Mouse (Mus musculus) MEL (cell line): ENCODE results near the gene Apc2. TPM values are rescaled to one million over a fixed set of nuclear protein-coding genes. Genes with fewer than 3 reads are reported as not detected.

Experiments used
- DNase-seq: peaks from one replicate; pipeline ENCODE4 v3.0.0; 2011; ENCODE audit warnings: low read depth, low spot score
- H3K27ac ChIP-seq: 2 replicates; pipeline ENCODE4 v1.5.1; 2012; ENCODE audit warnings: low read depth, mild to moderate bottlenecking, control low read depth, low read length, moderate library complexity; ENCODE audit not compliant: control insufficient read depth
- H3K27me3 ChIP-seq, 2 experiments: fragments of 150-350 bp in 1 of 2; sonication (generic) in 1 of 2; 2 replicates each; pipeline ENCODE4 v1.6.1; 2012; ENCODE audit warnings: low read length in 2 of 2, mild to moderate bottlenecking in 2 of 2, improper control_type of control experiment in 1 of 2, moderate library complexity in 1 of 2; ENCODE audit not compliant: insufficient read depth in 2 of 2, control insufficient read depth in 1 of 2
- H3K36me3 ChIP-seq, 2 experiments: 2 replicates each; pipeline ENCODE4 v1.6.1; 2012 to 2014; ENCODE audit warnings: low read length in 2 of 2, improper control_type of control experiment in 1 of 2, inconsistent platforms in 1 of 2, mild to moderate bottlenecking in 1 of 2; ENCODE audit not compliant: insufficient read depth in 2 of 2, control insufficient read depth in 1 of 2
- H3K4me1 ChIP-seq, 2 experiments: fragments of 150-350 bp in 1 of 2; sonication (generic) in 1 of 2; 2 replicates each; pipeline ENCODE4 v1.6.1; 2012; ENCODE audit warnings: low read length in 2 of 2, improper control_type of control experiment in 1 of 2, mild to moderate bottlenecking in 1 of 2; ENCODE audit not compliant: insufficient read depth in 2 of 2, control insufficient read depth in 1 of 2
- H3K4me3 ChIP-seq, 2 experiments: fragments of 150-350 bp in 1 of 2; sonication (generic) in 1 of 2; 2 replicates each; pipeline ENCODE4 v1.5.1; 2012; ENCODE audit warnings: low read depth in 2 of 2, low read length in 2 of 2, mild to moderate bottlenecking in 2 of 2, moderate library complexity in 2 of 2, control low read depth in 1 of 2, improper control_type of control experiment in 1 of 2; ENCODE audit not compliant: control insufficient read depth in 1 of 2, insufficient read depth in 1 of 2
- H3K79me2 ChIP-seq: 2 replicates; pipeline ENCODE4 v1.6.1; 2012; ENCODE audit warnings: mild to moderate bottlenecking, low read length, moderate library complexity; ENCODE audit not compliant: control insufficient read depth, poor library complexity, insufficient read depth
- H3K9ac ChIP-seq: 2 replicates; pipeline ENCODE4 v1.6.1; 2012; ENCODE audit warnings: low read depth, mild to moderate bottlenecking, control low read depth, low read length, moderate library complexity; ENCODE audit not compliant: control insufficient read depth, poor library complexity, severe bottlenecking
- H3K9me3 ChIP-seq: fragments of 150-350 bp; sonication (generic); replicated peaks from 2 replicates; pipeline ENCODE4 v1.6.1; 2012; ENCODE audit warnings: mild to moderate bottlenecking, low read length, improper control_type of control experiment, moderate library complexity; ENCODE audit not compliant: insufficient read depth
- CHD1 ChIP-seq: IDR thresholded peaks from 2 replicates; pipeline ENCODE4 v1.6.1; 2012; ENCODE audit warnings: low read depth, mild to moderate bottlenecking, inconsistent platforms, low read length, improper control_type of control experiment
- ELF1 ChIP-seq: IDR thresholded peaks from 2 replicates; pipeline ENCODE4 v1.6.1; 2014; ENCODE audit warnings: low read depth, mild to moderate bottlenecking, inconsistent platforms, low read length, improper control_type of control experiment, moderate library complexity
- GATA1 ChIP-seq: IDR thresholded peaks from 2 replicates; pipeline ENCODE4 v1.6.1; 2011; ENCODE audit warnings: low read depth, low read length, improper control_type of control experiment
- HCFC1 ChIP-seq: IDR thresholded peaks from 2 replicates; pipeline ENCODE4 v1.6.1; 2012; ENCODE audit warnings: low read depth, mild to moderate bottlenecking, inconsistent platforms, low read length, improper control_type of control experiment, moderate library complexity
- MEF2A ChIP-seq: IDR thresholded peaks from 2 replicates; pipeline ENCODE4 v1.6.1; 2014; ENCODE audit warnings: low read depth, mild to moderate bottlenecking, inconsistent platforms, low read length, improper control_type of control experiment; ENCODE audit not compliant: poor library complexity, insufficient replicate concordance, severe bottlenecking; ENCODE audit errors: extremely low read depth
- MXI1 ChIP-seq: IDR thresholded peaks from 2 replicates; pipeline ENCODE4 v1.6.1; 2011; ENCODE audit warnings: mild to moderate bottlenecking, low read depth, low read length, improper control_type of control experiment
- MYC ChIP-seq: IDR thresholded peaks from 2 replicates; pipeline ENCODE4 v1.6.1; 2011; ENCODE audit warnings: low read depth, mild to moderate bottlenecking, low read length, improper control_type of control experiment, moderate library complexity
- NELFE ChIP-seq: IDR thresholded peaks from 2 replicates; pipeline ENCODE4 v1.6.1; 2011; ENCODE audit warnings: low read depth, low read length, improper control_type of control experiment
- NRF1 ChIP-seq: IDR thresholded peaks from 2 replicates; pipeline ENCODE4 v1.6.1; 2014; ENCODE audit warnings: low read depth, mild to moderate bottlenecking, inconsistent platforms, low read length, improper control_type of control experiment, moderate library complexity; ENCODE audit not compliant: poor library complexity, insufficient read depth, severe bottlenecking
- POLR2A ChIP-seq, 2 experiments: IDR thresholded peaks; 2 replicates each; pipeline ENCODE4 v1.6.1; 2011 to 2012; ENCODE audit warnings: low read length in 2 of 2, mild to moderate bottlenecking in 2 of 2, control low read depth in 1 of 2, improper control_type of control experiment in 1 of 2, low read depth in 1 of 2, moderate library complexity in 1 of 2; ENCODE audit not compliant: control insufficient read depth in 1 of 2, insufficient read depth in 1 of 2, poor library complexity in 1 of 2
- POLR2AphosphoS2 ChIP-seq: IDR thresholded peaks from 2 replicates; pipeline ENCODE4 v1.6.1; 2011; ENCODE audit warnings: low read length, improper control_type of control experiment
- POLR2AphosphoS5 ChIP-seq: IDR thresholded peaks from 2 replicates; pipeline ENCODE4 v1.6.1; 2012; ENCODE audit warnings: low read depth, borderline replicate concordance, mild to moderate bottlenecking, inconsistent platforms, low read length, moderate library complexity, mixed read lengths
- RAD21 ChIP-seq: IDR thresholded peaks from 2 replicates; pipeline ENCODE4 v1.6.1; 2011; ENCODE audit warnings: mild to moderate bottlenecking, low read depth, low read length, improper control_type of control experiment
- RCOR1 ChIP-seq: IDR thresholded peaks from 2 replicates; pipeline ENCODE4 v1.6.1; 2012; ENCODE audit warnings: low read depth, mild to moderate bottlenecking, inconsistent platforms, low read length, improper control_type of control experiment
- TAL1 ChIP-seq: IDR thresholded peaks from 2 replicates; pipeline ENCODE4 v1.6.1; 2012; ENCODE audit warnings: mild to moderate bottlenecking, inconsistent platforms, low read length, moderate library complexity, mixed read lengths
- TBP ChIP-seq: IDR thresholded peaks from 2 replicates; pipeline ENCODE4 v1.8.0; 2011; ENCODE audit warnings: low read depth, low read length, improper control_type of control experiment
- TCF12 ChIP-seq: IDR thresholded peaks from 2 replicates; pipeline ENCODE4 v1.6.1; 2014; ENCODE audit warnings: low read depth, mild to moderate bottlenecking, inconsistent platforms, low read length, improper control_type of control experiment, moderate library complexity
- UBTF ChIP-seq: IDR thresholded peaks from 2 replicates; pipeline ENCODE4 v1.6.1; 2012; ENCODE audit warnings: low read depth, mild to moderate bottlenecking, inconsistent platforms, low read length, improper control_type of control experiment, moderate library complexity, borderline replicate concordance; ENCODE audit not compliant: insufficient read depth
- USF1 ChIP-seq: IDR thresholded peaks from 2 replicates; pipeline ENCODE4 v1.6.1; 2014; ENCODE audit warnings: low read depth, mild to moderate bottlenecking, inconsistent platforms, low read length, improper control_type of control experiment, moderate library complexity
- USF2 ChIP-seq, 2 experiments: IDR thresholded peaks; 2 replicates each; pipeline ENCODE4 v1.6.1; 2011 to 2012; ENCODE audit warnings: improper control_type of control experiment in 2 of 2, low read length in 2 of 2, borderline replicate concordance in 1 of 2, inconsistent platforms in 1 of 2, low read depth in 1 of 2, mild to moderate bottlenecking in 1 of 2; ENCODE audit not compliant: insufficient read depth in 1 of 2
- ZC3H11A ChIP-seq: IDR thresholded peaks from 2 replicates; pipeline ENCODE4 v1.6.1; 2012; ENCODE audit warnings: low read depth, mild to moderate bottlenecking, inconsistent platforms, low read length, improper control_type of control experiment
- ZKSCAN1 ChIP-seq: IDR thresholded peaks from 2 replicates; pipeline ENCODE4 v1.6.1; 2012; ENCODE audit warnings: low read depth, mild to moderate bottlenecking, inconsistent platforms, low read length, improper control_type of control experiment, moderate library complexity
- ZMIZ1 ChIP-seq: IDR thresholded peaks from 2 replicates; pipeline ENCODE4 v1.6.1; 2012; ENCODE audit warnings: low read depth, mild to moderate bottlenecking, inconsistent platforms, low read length, improper control_type of control experiment, moderate library complexity
- ZNF384 ChIP-seq: IDR thresholded peaks from 2 replicates; pipeline ENCODE4 v1.6.1; 2012; ENCODE audit warnings: low read depth, mild to moderate bottlenecking, inconsistent platforms, low read length, improper control_type of control experiment
- polyA plus RNA-seq, 2 experiments: library from polyadenylated mRNA; stranded (reverse) in 1 of 2; unstranded in 1 of 2; fragments of >175 nt in 1 of 2; fragments of >200 nt in 1 of 2; gene quantifications; 2 replicates each; pipeline versions ENCODE4 v1.2.1 to v1.2.4; 2012; ENCODE audit warnings: low replicate concordance in 2 of 2, low read depth in 1 of 2; ENCODE audit not compliant: insufficient read length in 2 of 2, insufficient read depth in 1 of 2, missing spikeins in 1 of 2
- total RNA-seq: library from RNA; depleted of rRNA; stranded (reverse); fragments of 300-350 nt; gene quantifications from 2 replicates; pipeline ENCODE4 v1.2.3, GENCODE M21; 2012

Gene Apc2
- total and polyA plus RNA-seq, 3 experiments = 0.58 to 1.2 TPM; not detected in 1

DNA sequence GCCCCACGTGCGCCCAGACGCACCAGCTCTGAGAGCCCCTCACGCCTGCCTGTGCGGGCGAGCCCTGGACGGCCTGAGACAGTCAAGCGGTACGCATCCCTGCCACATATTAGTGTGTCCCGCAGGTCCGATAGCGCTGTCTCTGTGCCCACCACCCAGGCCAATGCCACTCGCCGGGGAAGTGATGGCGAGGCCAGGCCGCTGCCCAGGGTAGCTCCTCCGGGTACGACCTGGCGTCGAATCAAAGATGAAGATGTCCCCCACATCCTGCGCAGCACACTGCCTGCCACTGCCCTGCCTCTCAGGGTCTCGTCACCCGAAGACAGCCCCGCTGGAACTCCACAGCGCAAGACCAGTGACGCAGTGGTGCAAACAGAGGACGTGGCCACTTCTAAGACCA is 19.5 kb downstream of the Apc2 start:
- Histone ChIP-seq H3K27me3 (no peaks in the 10 kb centered on the region), H3K79me2 (peaks cover 20% of the 10 kb centered on the region), H3K9me3 (no peaks in the 10 kb centered on the region), H3K36me3 (peaks cover 0 to 8% of the 10 kb centered on the region in 2 experiments; a peak in 2 of 4 replicates), H3K4me3 (no peak overlapping the region), H3K27ac (no peak overlapping the region), H3K4me1 (peaks cover 0 to 24% of the 10 kb centered on the region in 2 experiments; a peak in 3 of 4 replicates), H3K9ac (no peak overlapping the region)
- peak; percentile 42; the same call in 1 of the 2 replicates for TF ChIP-seq POLR2AphosphoS5
- no peak for TF ChIP-seq ZMIZ1
- TF ChIP-seq GATA1 = no peak
- TF ChIP-seq TAL1 = no peak
- DNase-seq = no peak

DNA sequence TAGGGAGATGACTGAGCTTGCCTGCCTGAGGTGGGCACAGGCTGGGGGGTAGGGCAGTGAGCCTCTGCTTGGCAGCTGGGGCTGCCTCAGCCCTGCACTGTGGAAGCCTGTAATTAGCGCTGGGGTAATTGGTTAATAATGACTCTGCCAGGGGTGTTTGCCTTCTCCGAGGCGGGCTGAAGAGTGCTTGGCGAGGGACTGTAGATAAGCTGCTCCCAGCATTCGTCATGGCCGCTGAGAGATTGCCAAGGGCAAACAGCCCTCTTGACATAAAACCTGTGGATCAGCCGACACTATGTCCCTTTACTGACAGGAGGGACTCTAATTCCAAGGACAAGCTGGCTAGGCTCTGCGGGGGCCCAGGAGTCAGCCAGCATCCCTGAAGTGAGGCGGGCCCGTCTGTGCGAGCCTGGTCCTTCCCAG is 20.6 kb downstream of the Apc2 start:
- peak overlapping the region; percentile 31 for H3K9ac ChIP-seq
- peaks cover 20% of the 10 kb centered on the region for H3K79me2 ChIP-seq
- peaks cover 0 to 32% of the 10 kb centered on the region in 2 experiments; a peak in 3 of 4 replicates for H3K4me1 ChIP-seq
- DNase-seq = peak; percentile 60
- peak overlapping the region; percentile 35 for H3K27ac ChIP-seq
- peaks cover 0 to 11% of the 10 kb centered on the region in 2 experiments; a peak in 2 of 4 replicates for H3K36me3 ChIP-seq
- H3K27me3 ChIP-seq = no peaks in the 10 kb centered on the region
- no peak for TF ChIP-seq UBTF
- no peak for TF ChIP-seq NRF1
- TF ChIP-seq POLR2AphosphoS2 = peak; percentile 31; the same call in 1 of the 2 replicates
- TF ChIP-seq USF1 = no peak
- TF ChIP-seq RCOR1 = no peak
- no peak for TF ChIP-seq CHD1
- TF ChIP-seq ZKSCAN1 = no peak
- TF ChIP-seq POLR2A (IDR thresholded peaks at IDR 0.05; ENCODE audit: control insufficient read depth in 1 of 2, insufficient read depth in 1 of 2, low read depth in 1 of 2, low read length in 2 of 2, poor library complexity in 1 of 2) = peak; percentile 39 to 43; a peak in 1 of 4 replicates
- TF ChIP-seq ZC3H11A = no peak
- TF ChIP-seq USF2 (IDR thresholded peaks at IDR 0.05; ENCODE audit: borderline replicate concordance in 1 of 2, insufficient read depth in 1 of 2, low read depth in 1 of 2, low read length in 2 of 2) = no peak
- no peak for TF ChIP-seq ELF1
- no peak for TF ChIP-seq HCFC1
- TF ChIP-seq GATA1 = no peak
- TF ChIP-seq TAL1 = no peak
- no peak for TF ChIP-seq RAD21
- no peak for TF ChIP-seq MYC
- no peak for TF ChIP-seq NELFE
- no peak for TF ChIP-seq TCF12
- no peak for TF ChIP-seq MEF2A
- TF ChIP-seq ZMIZ1 = 0 out of 2 replicates have a peak, but pooled peaks have one; percentile 1
- TF ChIP-seq MXI1 = no peak
- no peak for TF ChIP-seq TBP
- no peak for TF ChIP-seq ZNF384
- H3K9me3 ChIP-seq = no peaks in the 10 kb centered on the region
- no peak overlapping the region for H3K4me3 ChIP-seq
